Mouse (Mus musculus) CH12.LX (cell line): ENCODE data around the gene Pspn. TPM values are rescaled to one million over a fixed set of nuclear protein-coding genes. Genes with fewer than 3 reads are reported as not detected.

ENCODE experiments used
- DNase-seq: peaks from one replicate; pipeline ENCODE4 v3.0.0-alpha.2; 2013; ENCODE audit errors: extremely low read depth
- H3K27ac ChIP-seq: 2 replicates; pipeline ENCODE4 v1.5.1; 2012; ENCODE audit warnings: low read depth, mild to moderate bottlenecking, control low read depth, moderate library complexity; ENCODE audit not compliant: insufficient read depth
- H3K27me3 ChIP-seq: replicated peaks from 2 replicates; pipeline ENCODE3; 2012; ENCODE audit warnings: inconsistent platforms
- H3K36me3 ChIP-seq, 2 experiments: replicated peaks in 1 of 2; 2 replicates each; pipeline versions ENCODE3 to v1.6.1; 2012; ENCODE audit warnings: inconsistent platforms in 1 of 2, low read length in 1 of 2, mild to moderate bottlenecking in 1 of 2, mixed read lengths in 1 of 2, moderate library complexity in 1 of 2; ENCODE audit not compliant: control insufficient read depth in 1 of 2, insufficient read depth in 1 of 2
- H3K4me1 ChIP-seq, 2 experiments: 2 replicates each; pipeline ENCODE4 v1.6.1; 2012; ENCODE audit warnings: inconsistent platforms in 1 of 2, moderate library complexity in 1 of 2; ENCODE audit not compliant: insufficient read depth in 2 of 2, control insufficient read depth in 1 of 2
- H3K4me2 ChIP-seq: 2 replicates; pipeline ENCODE4 v1.6.1; 2012; ENCODE audit warnings: low read depth, mild to moderate bottlenecking, control low read depth; ENCODE audit not compliant: poor library complexity, insufficient read depth, severe bottlenecking
- H3K4me3 ChIP-seq, 3 experiments: fragments of 150-350 bp in 1 of 3; sonication (generic) in 1 of 3; replicated peaks in 1 of 3; 2 replicates each; pipeline versions ENCODE3 to v1.5.1; 2011 to 2012; ENCODE audit warnings: low read depth in 2 of 3, low read length in 2 of 3, mild to moderate bottlenecking in 2 of 3, moderate library complexity in 2 of 3, control low read depth in 1 of 3, improper control_type of control experiment in 1 of 3, inconsistent platforms in 1 of 3, mixed read lengths in 1 of 3; ENCODE audit not compliant: poor library complexity in 1 of 3
- H3K79me2 ChIP-seq: replicated peaks from 2 replicates; pipeline ENCODE4 v1.6.1; 2012; ENCODE audit warnings: mild to moderate bottlenecking, moderate library complexity; ENCODE audit not compliant: control insufficient read depth, poor library complexity, insufficient read depth, severe bottlenecking; ENCODE audit errors: extremely low read depth
- H3K9ac ChIP-seq: 2 replicates; pipeline ENCODE4 v1.6.1; 2012; ENCODE audit warnings: low read depth, mild to moderate bottlenecking, control low read depth, moderate library complexity; ENCODE audit not compliant: insufficient read depth
- H3K9me3 ChIP-seq: replicated peaks from 2 replicates; pipeline ENCODE3; 2012; ENCODE audit warnings: low read length, inconsistent platforms, mixed read lengths
- BHLHE40 ChIP-seq: IDR thresholded peaks from 2 replicates; pipeline ENCODE4 v1.6.1; 2011; ENCODE audit warnings: mild to moderate bottlenecking, low read depth, low read length, improper control_type of control experiment
- CHD2 ChIP-seq: IDR thresholded peaks from 2 replicates; pipeline ENCODE4 v1.6.1; 2011; ENCODE audit warnings: low read length, improper control_type of control experiment
- CTCF ChIP-seq, 2 experiments: IDR thresholded peaks in 1 of 2; conservative IDR thresholded peaks in 1 of 2; 2 replicates each; pipeline ENCODE4 v1.5.1; 2011 to 2012; ENCODE audit warnings: low read depth in 2 of 2, low read length in 2 of 2, improper control_type of control experiment in 1 of 2, inconsistent platforms in 1 of 2, mild to moderate bottlenecking in 1 of 2, moderate library complexity in 1 of 2
- ELF1 ChIP-seq: IDR thresholded peaks from 2 replicates; pipeline ENCODE4 v1.6.1; 2014; ENCODE audit warnings: low read depth, mild to moderate bottlenecking, inconsistent platforms, low read length, improper control_type of control experiment
- ETS1 ChIP-seq: conservative IDR thresholded peaks from 2 replicates; pipeline ENCODE4 v1.6.1; 2012; ENCODE audit warnings: low read depth, mild to moderate bottlenecking, inconsistent platforms, low read length, improper control_type of control experiment, moderate library complexity
- GABPA ChIP-seq: IDR thresholded peaks from 2 replicates; pipeline ENCODE4 v1.6.1; 2012; ENCODE audit warnings: low read depth, low read length, improper control_type of control experiment, inconsistent platforms; ENCODE audit not compliant: insufficient replicate concordance
- HCFC1 ChIP-seq: IDR thresholded peaks from 2 replicates; pipeline ENCODE4 v1.6.1; 2012; ENCODE audit warnings: low read depth, mild to moderate bottlenecking, inconsistent platforms, low read length, improper control_type of control experiment
- MAX ChIP-seq: IDR thresholded peaks from 2 replicates; pipeline ENCODE4 v1.6.1; 2011; ENCODE audit warnings: low read length, improper control_type of control experiment
- MYC ChIP-seq: IDR thresholded peaks from 2 replicates; pipeline ENCODE4 v1.6.1; 2011; ENCODE audit warnings: low read depth, mild to moderate bottlenecking, improper control_type of control experiment, low read length
- NELFE ChIP-seq: IDR thresholded peaks from 2 replicates; pipeline ENCODE4 v1.6.1; 2011; ENCODE audit warnings: low read depth, low read length, improper control_type of control experiment
- NRF1 ChIP-seq: IDR thresholded peaks from 2 replicates; pipeline ENCODE4 v1.6.1; 2014; ENCODE audit warnings: low read depth, mild to moderate bottlenecking, inconsistent platforms, low read length, improper control_type of control experiment, moderate library complexity
- PAX5 ChIP-seq: IDR thresholded peaks from 2 replicates; pipeline ENCODE4 v1.6.1; 2012; ENCODE audit warnings: low read length, inconsistent platforms, mixed read lengths
- RAD21 ChIP-seq: IDR thresholded peaks from 2 replicates; pipeline ENCODE4 v1.6.1; 2011; ENCODE audit warnings: low read depth, mild to moderate bottlenecking, low read length, improper control_type of control experiment, moderate library complexity
- RCOR1 ChIP-seq: conservative IDR thresholded peaks from 2 replicates; pipeline ENCODE4 v1.6.1; 2012; ENCODE audit warnings: low read depth, mild to moderate bottlenecking, inconsistent platforms, low read length, improper control_type of control experiment
- TBP ChIP-seq: conservative IDR thresholded peaks from 2 replicates; pipeline ENCODE4 v1.6.1; 2011; ENCODE audit warnings: low read depth, low read length, improper control_type of control experiment
- TCF12 ChIP-seq: IDR thresholded peaks from 2 replicates; pipeline ENCODE4 v1.6.1; 2014; ENCODE audit warnings: low read depth, mild to moderate bottlenecking, inconsistent platforms, low read length, improper control_type of control experiment
- USF2 ChIP-seq: conservative IDR thresholded peaks from 2 replicates; pipeline ENCODE4 v1.6.1; 2011; ENCODE audit warnings: low read depth, low read length, improper control_type of control experiment
- ZC3H11A ChIP-seq: IDR thresholded peaks from 2 replicates; pipeline ENCODE4 v1.6.1; 2012; ENCODE audit warnings: low read depth, mild to moderate bottlenecking, inconsistent platforms, low read length, improper control_type of control experiment
- ZNF384 ChIP-seq: IDR thresholded peaks from 2 replicates; pipeline ENCODE4 v1.6.1; 2012; ENCODE audit warnings: low read depth, low read length, improper control_type of control experiment, inconsistent platforms
- dilution Hi-C: fragments of 300-500 bp; cut with MboI; formaldehyde crosslinking; loops from 2 replicates; pipeline ENCODE4 v1.14.3; 2020; ENCODE audit warnings: low sequenced_read_pairs; ENCODE audit not compliant: extremely low pct_unique_long_range_greater_than_20kb, extremely low pct_ligation_motif_present
- in situ Hi-C: fragments of 300-500 bp; cut with MboI; formaldehyde crosslinking; loops from 3 replicates; pipeline ENCODE4 v1.14.3; 2019; ENCODE audit warnings: low sequenced_read_pairs, low pct_ligation_motif_present, low pct_unique_long_range_greater_than_20kb, mixed read lengths
- polyA plus RNA-seq: library from polyadenylated mRNA; unstranded; fragments of >175 nt; gene quantifications from 2 replicates; pipeline ENCODE4 v1.2.1, GENCODE M21; 2012; ENCODE audit warnings: low read depth; ENCODE audit not compliant: insufficient read length
- total RNA-seq, 2 experiments: library from RNA; depleted of rRNA; stranded (reverse); fragments of 300-350 nt in 1 of 2; fragments of >200 nt in 1 of 2; gene quantifications; 2 replicates each; pipeline ENCODE4 v1.2.3; 2012 to 2014

The Pspn gene
- total and polyA plus RNA-seq, 3 experiments: 0.34 to 0.69 TPM; not detected in 1

DNA sequence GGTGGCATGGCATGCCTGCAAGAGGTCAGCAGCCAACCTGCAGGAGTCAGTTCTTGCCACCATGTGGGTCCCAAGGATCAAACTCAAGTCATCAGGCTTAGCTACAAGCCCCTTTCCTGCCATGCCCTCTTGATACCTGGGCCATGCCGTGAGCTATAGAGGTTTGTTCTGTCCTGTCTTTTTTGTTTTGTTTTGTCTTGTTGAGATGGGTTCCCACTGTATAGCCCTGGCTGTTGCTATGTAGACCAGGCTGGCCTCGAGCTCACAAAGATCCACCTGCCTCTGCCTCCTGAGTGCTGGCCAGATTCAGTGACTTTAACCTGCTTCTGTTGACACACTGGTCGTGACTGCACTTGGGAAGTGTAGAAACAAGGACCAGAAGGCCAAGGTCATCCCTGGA lies 24.4 kb downstream of the Pspn start:
- in situ Hi-C loops (no loop called here), dilution Hi-C loops (no loop called here)
- H3K27ac ChIP-seq: no peak overlapping the region
- no peak overlapping the region for H3K4me2 ChIP-seq
- H3K4me1 ChIP-seq: 0 out of 4 replicates have a peak, but pooled peaks cover 0 to 3% of the 10 kb centered on the region in 2 experiments
- peaks cover 16% of the 10 kb centered on the region for H3K27me3 ChIP-seq
- DNase-seq: no peak
- no peaks in the 10 kb centered on the region for H3K79me2 ChIP-seq
- no peak overlapping the region for H3K9ac ChIP-seq
- H3K9me3 ChIP-seq: no peaks in the 10 kb centered on the region
- TF ChIP-seq RCOR1 (no peak), CHD2 (no peak), TBP (no peak), MYC (no peak), BHLHE40 (no peak), RAD21 (no peak), ETS1 (no peak), ZNF384 (no peak), MAX (no peak), NELFE (no peak), ELF1 (no peak), NRF1 (no peak), TCF12 (no peak), USF2 (no peak), GABPA (no peak), HCFC1 (no peak), PAX5 (no peak), CTCF (conservative IDR thresholded peaks at IDR 0.05 in 1 of 2, IDR thresholded peaks at IDR 0.05 in 1 of 2; ENCODE audit: low read depth in 2 of 2, low read length in 2 of 2) (no peak), ZC3H11A (no peak)
- H3K36me3 ChIP-seq: no peaks in the 10 kb centered on the region
- H3K4me3 ChIP-seq: no peak overlapping the region

DNA sequence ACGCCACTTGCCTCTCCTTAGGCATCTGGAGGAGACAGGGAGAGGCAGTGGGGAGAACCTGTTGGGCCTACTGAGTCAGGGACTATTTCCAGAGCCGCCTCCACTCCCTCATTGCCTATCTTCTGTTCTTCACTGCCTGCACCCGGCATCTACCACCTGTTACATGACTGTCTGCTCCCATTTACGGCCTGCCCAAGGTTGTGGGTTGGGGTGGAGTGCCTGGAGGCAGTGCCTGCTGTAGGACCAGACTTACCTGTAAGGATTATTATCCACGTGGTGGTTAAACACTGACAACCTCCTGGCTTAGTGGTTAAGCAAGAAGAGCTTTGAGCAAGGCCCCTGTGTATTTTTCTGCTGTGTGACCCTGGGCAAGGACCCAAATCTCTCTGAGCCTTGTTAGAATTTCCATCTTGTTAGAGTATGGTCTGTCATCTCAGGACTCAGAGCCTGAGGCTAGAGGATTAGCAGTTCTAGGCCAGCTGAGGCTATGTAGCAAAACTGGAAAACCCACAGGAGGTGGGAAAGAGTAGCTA lies 25.0 kb downstream of the Pspn start:
- no peaks in the 10 kb centered on the region for H3K79me2 ChIP-seq
- TF ChIP-seq HCFC1: no peak
- no peak for TF ChIP-seq MAX
- H3K27ac ChIP-seq: no peak overlapping the region
- H3K4me1 ChIP-seq: no peaks in the 10 kb centered on the region
- dilution Hi-C loops: no loop called here
- no peaks in the 10 kb centered on the region for H3K36me3 ChIP-seq
- no peak overlapping the region for H3K9ac ChIP-seq
- no peaks in the 10 kb centered on the region for H3K9me3 ChIP-seq
- H3K27me3 ChIP-seq: peaks cover 22% of the 10 kb centered on the region
- no peak for DNase-seq
- in situ Hi-C loops: no loop called here
- H3K4me2 ChIP-seq: no peak overlapping the region
- H3K4me3 ChIP-seq: no peak overlapping the region
